In genomic region chr6:97577349-97577748, GRCm38 (mm10) we compare ENCODE assay signal across 17 mouse cellular contexts. TPM values are rescaled to one million over a fixed set of nuclear protein-coding genes. Genes with fewer than 3 reads are reported as not detected.
DNase-seq lines count a peak whose midpoint lies in the region; ATAC-seq and TF ChIP-seq lines count a peak whose summit lies in the region.
"Had no signal": no experiment of that assay in that cellular context is flagged by ENCODE, and none has a peak within 500 bp of the region (broad histone marks: within the 10 kb centered on the region; RNA-seq: fewer than 3 reads in every experiment).

No protein-coding gene starts in this region.

- H3K4me2 ChIP-seq in hindbrain, postnatal 0 days (ENCODE audit: low read depth, low read length), result no peak overlapping the region
- H3K4me2 ChIP-seq in forebrain, embryonic 11.5 days (ENCODE audit: low read depth, low read length, severe bottlenecking), result no peak overlapping the region
- H3K4me2 ChIP-seq in hindbrain, embryonic 12.5 days (replicated peaks), result no peak overlapping the region
- 0 out of 2 replicates have a peak overlapping the region, but pooled peaks have one; percentile 8 for H3K4me2 ChIP-seq in neural tube, embryonic 12.5 days (replicated peaks)
- H3K4me2 ChIP-seq: limb, embryonic 13.5 days; lung, embryonic 15.5 days had no signal

- DNase-seq in hindbrain, embryonic 10.5 days (ENCODE audit: low spot score), result no peak
- DNase-seq in hindbrain, postnatal 0 days (ENCODE audit: low spot score), result no peak
- DNase-seq in forebrain, embryonic 11.5 days (ENCODE audit: low spot score), result no peak
- no peak for DNase-seq in lung, postnatal 10 days
- no peak for DNase-seq in adrenal gland, adult 8-10 months
- DNase-seq: cerebellum, adult 9-10 months; gastrocnemius, postnatal 10 days; heart, adult 18-20 months; kidney, adult 11 months had no signal

- no peak for TF ChIP-seq CTCF in hindbrain, postnatal 0 days (IDR thresholded peaks at IDR 0.05; ENCODE audit: low read depth)

- 60% methylated on average over 4 of the region's 4 CpGs for WGBS in hindbrain, embryonic 10.5 days
- WGBS in hindbrain, postnatal 0 days, result 44% methylated on average over 4 of the region's 4 CpGs
- WGBS in forebrain, embryonic 11.5 days, result 45% methylated on average over 4 of the region's 4 CpGs
- WGBS in hindbrain, embryonic 12.5 days, result 49% methylated on average over 4 of the region's 4 CpGs
- WGBS in neural tube, embryonic 12.5 days, result 50% methylated on average over 4 of the region's 4 CpGs

- H3K4me3 ChIP-seq in hindbrain, embryonic 10.5 days, result no peak overlapping the region
- H3K4me3 ChIP-seq in hindbrain, postnatal 0 days (ENCODE audit: low read length), result no peak overlapping the region
- no peak overlapping the region for H3K4me3 ChIP-seq in forebrain, embryonic 11.5 days (ENCODE audit: low read depth, low read length)
- H3K4me3 ChIP-seq in hindbrain, embryonic 12.5 days, result no peak overlapping the region
- no peak overlapping the region for H3K4me3 ChIP-seq in neural tube, embryonic 12.5 days
- H3K4me3 ChIP-seq: limb, embryonic 13.5 days; lung, embryonic 15.5 days had no signal

- no peaks in the 10 kb centered on the region for H3K9me3 ChIP-seq in hindbrain, embryonic 10.5 days
- H3K9me3 ChIP-seq in hindbrain, postnatal 0 days (ENCODE audit: low read length), result no peaks in the 10 kb centered on the region
- H3K9me3 ChIP-seq in forebrain, embryonic 11.5 days (ENCODE audit: control insufficient read depth, low read length), result no peaks in the 10 kb centered on the region
- no peaks in the 10 kb centered on the region for H3K9me3 ChIP-seq in hindbrain, embryonic 12.5 days (replicated peaks)
- no peaks in the 10 kb centered on the region for H3K9me3 ChIP-seq in neural tube, embryonic 12.5 days
- H3K9me3 ChIP-seq: limb, embryonic 13.5 days; lung, embryonic 15.5 days had no signal

- H3K36me3 ChIP-seq in hindbrain, embryonic 10.5 days, result peaks cover 10% of the 10 kb centered on the region; the same call in 1 of the 2 replicates
- H3K36me3 ChIP-seq in hindbrain, postnatal 0 days (ENCODE audit: insufficient read depth, low read length), result no peaks in the 10 kb centered on the region
- no peaks in the 10 kb centered on the region for H3K36me3 ChIP-seq in forebrain, embryonic 11.5 days (ENCODE audit: control insufficient read depth, insufficient read depth, low read length)
- H3K36me3 ChIP-seq in hindbrain, embryonic 12.5 days, result no peaks in the 10 kb centered on the region
- no peaks in the 10 kb centered on the region for H3K36me3 ChIP-seq in neural tube, embryonic 12.5 days
- H3K36me3 ChIP-seq: limb, embryonic 13.5 days; lung, embryonic 15.5 days had no signal

- no peaks in the 10 kb centered on the region for H3K27me3 ChIP-seq in hindbrain, embryonic 10.5 days (ENCODE audit: insufficient read depth, poor library complexity, severe bottlenecking)
- H3K27me3 ChIP-seq in hindbrain, postnatal 0 days (ENCODE audit: insufficient read depth, low read length), result no peaks in the 10 kb centered on the region
- no peaks in the 10 kb centered on the region for H3K27me3 ChIP-seq in forebrain, embryonic 11.5 days (ENCODE audit: control insufficient read depth, insufficient read depth, low read length)
- H3K27me3 ChIP-seq in hindbrain, embryonic 12.5 days, result no peaks in the 10 kb centered on the region
- no peaks in the 10 kb centered on the region for H3K27me3 ChIP-seq in neural tube, embryonic 12.5 days (replicated peaks)
- H3K27me3 ChIP-seq: CH12.LX; limb, embryonic 13.5 days; lung, embryonic 15.5 days had no signal

- H3K9ac ChIP-seq in hindbrain, postnatal 0 days (replicated peaks; ENCODE audit: low read length), result no peak overlapping the region
- H3K9ac ChIP-seq in forebrain, embryonic 11.5 days (ENCODE audit: low read length), result peak overlapping the region; percentile 10
- no peak overlapping the region for H3K9ac ChIP-seq in hindbrain, embryonic 12.5 days
- H3K9ac ChIP-seq in neural tube, embryonic 12.5 days, result no peak overlapping the region
- H3K9ac ChIP-seq: limb, embryonic 13.5 days; liver, embryonic 14.5 days; lung, embryonic 15.5 days had no signal

- H3K4me1 ChIP-seq in hindbrain, embryonic 10.5 days (replicated peaks), result peaks cover 57% of the 10 kb centered on the region
- H3K4me1 ChIP-seq in hindbrain, postnatal 0 days (ENCODE audit: insufficient read depth, low read length), result peaks cover 10% of the 10 kb centered on the region; the same call in 1 of the 2 replicates
- peaks cover 15% of the 10 kb centered on the region; the same call in 1 of the 2 replicates for H3K4me1 ChIP-seq in forebrain, embryonic 11.5 days (replicated peaks; ENCODE audit: control insufficient read depth, insufficient read depth, low read length)
- H3K4me1 ChIP-seq in hindbrain, embryonic 12.5 days, result peaks cover 36% of the 10 kb centered on the region
- peaks cover 41% of the 10 kb centered on the region for H3K4me1 ChIP-seq in neural tube, embryonic 12.5 days

- peak overlapping the region; percentile 87 for H3K27ac ChIP-seq in hindbrain, embryonic 10.5 days
- no peak overlapping the region for H3K27ac ChIP-seq in hindbrain, postnatal 0 days
- peak overlapping the region; percentile 81 for H3K27ac ChIP-seq in forebrain, embryonic 11.5 days (ENCODE audit: low read depth, low read length)
- H3K27ac ChIP-seq in hindbrain, embryonic 12.5 days, result peak overlapping the region; percentile 89
- H3K27ac ChIP-seq in neural tube, embryonic 12.5 days, result peak overlapping the region; percentile 82
- H3K27ac ChIP-seq: limb, embryonic 13.5 days; liver, embryonic 14.5 days; lung, embryonic 15.5 days had no signal

- no peak for ATAC-seq in hindbrain, postnatal 0 days
- 0 out of 2 replicates have a peak, but pooled peaks have one; percentile 60 for ATAC-seq in forebrain, embryonic 11.5 days (replicated peaks; ENCODE audit: low FRiP score)
- no peak; the same call in 1 of the 2 replicates for ATAC-seq in hindbrain, embryonic 12.5 days (ENCODE audit: low FRiP score)
- ATAC-seq in neural tube, embryonic 12.5 days (ENCODE audit: low FRiP score, low read depth), result peak; percentile 39; the same call in 1 of the 2 replicates
- ATAC-seq in CD4-positive, CD25-positive, alpha-beta regulatory T cell, adult 4 months, result no peak

RNA-seq across cellular contexts. Expression of gene Frmd4b, which starts 40.0 kb away (rescaled TPM):
- polyA plus RNA-seq in hindbrain, embryonic 10.5 days (2016; fragmentation: Nextera tagmentation; extraction: Ambion mirVana), result 30.6 and 41.9 TPM in 2 replicates
- 20.2 and 28.7 TPM in 2 replicates for total RNA-seq in hindbrain, postnatal 0 days (2014; rRNA removed)
- polyA plus RNA-seq in hindbrain, postnatal 0 days (2015; fragmentation: Nextera tagmentation; extraction: Ambion mirVana), result 12.6 and 13.7 TPM in 2 replicates
- 35.7 and 38.6 TPM in 2 replicates for polyA plus RNA-seq in forebrain, embryonic 11.5 days (2014; fragmentation: Nextera tagmentation; extraction: Ambion mirVana)
- polyA plus RNA-seq in hindbrain, embryonic 12.5 days (2016; fragmentation: Nextera tagmentation; extraction: Ambion mirVana), result 48.5 and 54.3 TPM in 2 replicates
- polyA plus RNA-seq in neural tube, embryonic 12.5 days (2016; fragmentation: Nextera tagmentation; extraction: Ambion mirVana), result 46.3 and 46.7 TPM in 2 replicates
- 10 to 100 TPM; 12.0 to 12.1 TPM for polyA plus RNA-seq in CD4-positive, CD25-positive, alpha-beta regulatory T cell, adult 4 months (2017; shearing (Covaris generic))
- 10 to 100 TPM; 19.7 to 35.2 (median 26.5) TPM for total RNA-seq in adrenal gland, adult 8-10 months (2022)
- total RNA-seq: MEL had no signal

Comparison
In these comparisons a context has a peak if more than half of its experiments do, and no peak if none do; other contexts are left out.
1. ATAC-seq: peak in forebrain, embryonic 11.5 days (single experiment) and neural tube, embryonic 12.5 days (single experiment); none in hindbrain, postnatal 0 days (single experiment), hindbrain, embryonic 12.5 days (single experiment) and CD4-positive, CD25-positive, alpha-beta regulatory T cell, adult 4 months (single experiment).